Mouse (Mus musculus) naive thymus-derived CD4-positive, alpha-beta T cell, adult 2 months (primary cell): ENCODE measurements around the gene Serpinb9b.
"Not testable (repeated sequence)": the region's sequence is repeated elsewhere in the genome, so short reads cannot be mapped to it uniquely, and the experiment has no call there.

Experiments
- DNase-seq: peaks from one replicate; pipeline ENCODE4 v3.0.0-alpha.2; 2011; ENCODE audit warnings: low read depth

Gene Serpinb9b

DNA sequence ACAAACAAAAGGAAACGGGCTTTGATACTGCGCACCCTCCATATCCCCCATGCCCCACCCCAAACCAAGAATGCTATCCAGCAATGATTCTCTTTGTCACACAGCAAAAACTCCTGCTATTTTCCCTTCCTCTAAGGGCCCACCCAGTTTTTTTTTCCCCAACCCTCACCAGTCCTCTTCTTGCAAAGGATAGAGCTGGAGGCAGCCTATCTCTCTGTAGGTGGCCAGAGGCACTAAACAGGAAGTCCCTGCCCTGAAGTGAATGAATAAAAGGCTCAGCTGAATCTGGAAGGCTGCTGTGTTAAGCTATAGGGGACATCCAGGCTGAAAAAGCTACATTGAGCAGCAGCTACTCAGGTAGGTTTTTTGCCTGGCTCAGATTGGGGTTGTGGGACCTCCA is at the start of gene Serpinb9b:
Gene Serpinb9b (plus strand): TSS at position 173 of the 400 bp plus-strand sequence.
- DNase-seq = no peak

DNA sequence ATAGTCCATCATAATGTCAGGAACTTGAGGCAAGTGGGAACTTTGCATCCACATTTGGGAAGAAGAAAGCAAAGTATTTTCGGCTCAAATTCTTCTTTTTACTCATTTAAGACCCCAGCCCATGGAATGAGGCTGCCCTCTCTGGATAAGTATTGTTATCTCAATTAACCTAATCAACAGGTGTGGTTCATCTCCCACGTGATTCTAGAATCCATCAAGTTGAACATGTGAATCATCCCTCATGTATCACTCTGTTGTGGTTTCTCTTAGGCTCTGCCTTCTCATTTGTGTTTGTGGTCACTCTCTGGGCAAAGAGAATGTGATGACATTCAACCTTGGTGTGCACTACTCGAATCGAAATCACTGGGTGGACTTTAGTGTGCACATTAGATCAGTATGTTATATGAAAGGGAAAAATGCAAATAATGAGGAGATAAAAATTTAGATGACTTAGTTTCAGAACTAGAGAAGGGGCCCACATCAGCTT is 44.6 kb upstream of the Serpinb9b start:
- DNase-seq = no peak

- no peak for DNase-seq
Observed at GRCm38 (mm10) chr13:32986256-32986655, 41.0 kb upstream of the Serpinb9b start.

DNA sequence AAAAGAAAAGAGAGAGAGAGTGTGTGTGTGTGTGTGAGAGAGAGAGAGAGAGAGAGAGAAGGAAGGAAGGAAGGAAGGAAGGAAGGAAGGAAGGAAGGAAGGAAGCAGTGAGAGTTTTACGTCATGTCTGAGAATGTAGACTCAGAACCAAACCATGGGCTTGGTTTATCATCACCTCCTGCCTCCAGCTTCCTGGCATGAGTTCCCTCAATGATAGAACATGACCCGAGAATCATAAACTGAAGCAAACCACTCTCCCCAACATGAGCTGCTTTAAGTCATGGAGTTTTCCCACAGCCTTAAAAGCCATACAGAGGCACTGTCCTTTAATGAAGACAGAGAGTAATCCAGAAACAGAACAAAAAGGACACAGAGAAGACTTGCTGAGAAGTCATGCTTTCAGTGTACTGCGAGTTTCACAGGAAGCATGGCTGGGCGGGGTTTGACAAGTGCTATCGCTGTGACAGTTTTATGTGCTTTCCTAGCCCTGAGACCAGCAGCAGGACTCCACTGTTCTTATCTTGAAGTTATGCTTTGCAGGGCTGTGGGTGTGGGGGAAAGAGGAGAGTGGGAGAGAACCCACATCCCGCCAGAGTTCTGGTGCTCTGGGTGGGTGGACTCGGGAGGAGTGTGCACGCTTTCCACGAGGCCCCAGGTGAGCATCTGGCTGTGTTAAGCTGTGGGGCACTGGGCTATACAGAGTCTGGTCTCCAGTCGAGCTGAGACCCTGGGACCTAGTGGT is 33.9 kb upstream of the Serpinb9b start:
- DNase-seq = peak; percentile 52

GRCm38 (mm10) chr13:32993894-32994242 is 33.3 kb upstream of the Serpinb9b start:
- DNase-seq = no peak

DNA sequence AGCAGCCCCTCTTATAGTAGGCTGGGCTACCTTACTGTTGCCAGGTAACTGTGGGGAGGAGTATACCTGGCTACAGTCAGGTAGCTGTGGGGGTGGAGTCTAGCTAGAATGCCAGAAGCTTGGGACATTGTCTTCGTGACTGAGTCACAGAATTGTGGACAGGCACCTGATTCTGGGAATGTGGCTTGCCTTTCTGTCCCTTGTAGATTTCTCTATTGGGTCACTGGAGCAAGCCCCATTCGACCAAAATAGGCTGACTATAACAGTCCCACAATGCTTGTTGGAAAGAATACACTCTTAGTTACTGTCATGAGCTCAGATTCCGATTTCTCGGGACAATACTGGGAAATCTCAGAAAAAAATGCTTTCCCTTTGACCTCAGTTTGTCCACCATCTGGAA is 32.2 kb upstream of the Serpinb9b start:
- DNase-seq = no peak

GRCm38 (mm10) chr13:33001341-33001740 is 25.9 kb upstream of the Serpinb9b start:
- peak; percentile 66 for DNase-seq

DNA sequence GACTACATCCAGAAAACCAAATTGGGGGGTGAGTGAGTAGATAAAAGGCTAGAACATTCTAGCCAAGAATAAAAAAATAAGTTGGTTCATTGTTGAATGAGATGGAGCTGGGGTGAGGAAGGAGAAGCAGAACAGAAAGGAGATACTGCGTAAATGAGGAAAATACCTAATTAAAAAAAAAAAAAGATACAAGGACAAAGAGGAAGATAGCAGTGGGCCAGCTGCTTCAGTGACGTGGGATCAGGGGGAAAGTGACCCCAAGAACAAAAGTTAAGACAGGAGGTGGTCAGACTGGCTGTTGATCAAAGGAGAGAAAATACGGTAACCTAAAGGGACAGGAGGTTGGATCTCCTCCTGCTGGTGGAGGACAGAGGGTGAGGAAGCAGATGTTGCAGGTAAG is 24.3 kb upstream of the Serpinb9b start, which contains the start of gene Serpinb9:
Gene Serpinb9 (plus strand): TSS at position 301 of the 400 bp plus-strand sequence.
- DNase-seq = no peak

- peak; percentile 48 for DNase-seq
Observed at GRCm38 (mm10) chr13:33003523-33004413, 23.4 kb upstream of the Serpinb9b start.

- DNase-seq = peak; percentile 84
Observed at GRCm38 (mm10) chr13:33004414-33005105, 22.7 kb upstream of the Serpinb9b start.

- DNase-seq = no peak
Observed at GRCm38 (mm10) chr13:33005501-33006075, 21.6 kb upstream of the Serpinb9b start.

DNA sequence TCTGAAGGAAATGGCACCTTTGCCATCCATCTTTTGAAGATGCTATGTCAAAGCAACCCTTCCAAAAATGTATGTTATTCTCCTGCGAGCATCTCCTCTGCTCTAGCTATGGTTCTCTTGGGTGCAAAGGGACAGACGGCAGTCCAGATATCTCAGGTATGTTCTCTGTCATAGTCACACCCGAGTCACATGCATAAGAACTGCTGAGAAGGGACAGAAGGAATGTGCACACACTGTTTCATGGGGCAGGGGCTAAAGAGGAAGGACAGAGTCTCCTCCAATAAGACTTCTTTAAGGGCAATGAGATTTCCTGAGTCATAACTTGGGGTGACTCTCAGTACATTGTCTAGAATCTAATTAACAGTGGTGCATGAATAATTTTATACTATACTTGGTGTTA is 20.7 kb upstream of the Serpinb9b start:
- DNase-seq = no peak

GRCm38 (mm10) chr13:33012395-33012794 is 14.8 kb upstream of the Serpinb9b start:
- no peak for DNase-seq

GRCm38 (mm10) chr13:33013271-33013670 is 13.9 kb upstream of the Serpinb9b start:
- no peak for DNase-seq

DNA sequence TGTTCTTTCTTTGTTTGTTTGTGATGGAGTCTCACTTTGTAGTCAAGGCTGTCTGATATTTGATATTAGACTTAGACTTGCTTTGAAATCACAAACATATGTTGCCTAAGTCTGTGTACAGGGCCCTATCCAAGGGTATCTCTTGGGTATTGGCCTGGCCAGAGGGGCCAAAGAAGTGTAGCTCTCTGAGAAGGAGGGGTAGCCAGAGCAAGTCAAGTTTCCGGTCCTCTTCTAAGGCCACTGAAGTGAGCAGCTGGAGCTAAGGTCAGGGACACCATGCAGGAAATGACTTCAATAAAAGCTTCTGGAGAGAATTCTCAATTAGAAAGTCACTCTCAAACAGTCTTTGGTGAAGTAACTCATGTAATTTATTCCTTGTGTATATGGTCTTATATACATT is 4.8 kb upstream of the Serpinb9b start:
- no peak for DNase-seq

GRCm38 (mm10) chr13:33026427-33027057 is 674 bp upstream of the Serpinb9b start:
- DNase-seq = no peak

GRCm38 (mm10) chr13:33028146-33028545 is 930 bp downstream of the Serpinb9b start:
- no peak for DNase-seq

- no peak for DNase-seq
Observed at GRCm38 (mm10) chr13:33028550-33028949, 1.3 kb downstream of the Serpinb9b start.

- DNase-seq = not testable (repeated sequence)
Observed at GRCm38 (mm10) chr13:33029478-33029877, 2.3 kb downstream of the Serpinb9b start.

DNA sequence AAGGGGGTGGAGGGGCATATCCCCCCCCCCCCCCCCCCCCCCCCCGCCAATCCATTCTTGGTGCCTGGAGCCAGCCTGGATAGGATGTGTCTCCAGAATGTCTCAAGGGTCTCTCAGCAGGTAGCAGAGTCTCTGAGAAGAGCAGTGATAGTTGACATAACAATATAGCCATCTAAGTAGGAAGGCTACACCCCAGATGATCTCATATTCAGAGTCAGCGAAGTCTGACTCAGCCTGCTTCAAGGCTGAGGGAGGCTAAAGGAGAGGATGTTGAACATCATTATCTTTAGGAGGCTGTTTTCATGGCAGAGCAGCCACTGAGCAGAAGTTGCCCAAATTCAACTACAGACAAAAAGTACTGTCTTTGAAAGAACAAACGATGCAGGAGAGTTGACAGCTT is 3.1 kb downstream of the Serpinb9b start:
- DNase-seq = no peak

DNA sequence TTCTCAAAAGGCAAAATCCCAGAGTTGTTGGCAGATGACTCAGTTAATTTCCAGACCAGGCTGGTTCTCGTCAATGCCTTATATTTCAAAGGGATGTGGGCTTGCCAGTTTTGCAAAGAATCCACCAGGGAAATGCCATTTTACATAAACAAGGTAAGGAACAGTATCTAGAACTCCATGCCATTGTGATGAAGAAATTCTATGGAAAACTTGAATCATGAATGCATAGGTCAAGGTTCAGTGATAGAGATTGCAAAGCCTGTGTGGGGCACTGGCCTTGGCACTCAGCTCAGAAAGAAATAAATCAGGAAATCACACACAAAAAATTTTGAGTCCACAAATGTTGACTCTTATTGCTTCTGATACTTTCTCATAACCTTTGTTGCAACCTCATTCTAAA is 8.3 kb downstream of the Serpinb9b start:
- no peak for DNase-seq
